Mouse (Mus musculus) C2C12 (cell line): ENCODE data around the gene Dclk3. TPM values are rescaled to one million over a fixed set of nuclear protein-coding genes. Genes with fewer than 3 reads are reported as not detected.

Experiments used
- H3K27me3 ChIP-seq: one replicate; pipeline ENCODE4 v1.6.1; 2011; ENCODE audit not compliant: control insufficient read depth, insufficient read depth, insufficient read length
- H3K36me3 ChIP-seq: one replicate; pipeline ENCODE4 v1.6.1; 2011; ENCODE audit not compliant: control insufficient read depth, insufficient read depth
- H3K4me3 ChIP-seq: one replicate; pipeline ENCODE4 v1.5.1; 2011; ENCODE audit warnings: mild to moderate bottlenecking, control low read depth; ENCODE audit not compliant: poor library complexity, insufficient read depth, severe bottlenecking
- H3K79me2 ChIP-seq: one replicate; pipeline ENCODE4 v1.6.1; 2011; ENCODE audit not compliant: control insufficient read depth, insufficient read depth
- H3K79me3 ChIP-seq: one replicate; pipeline ENCODE4 v1.6.1; 2011; ENCODE audit warnings: low read depth, control low read depth
- H3ac ChIP-seq: one replicate; pipeline ENCODE3; 2011; ENCODE audit warnings: low read depth; ENCODE audit not compliant: control insufficient read depth, insufficient read length
- CEBPB ChIP-seq: IDR thresholded peaks from one replicate; pipeline ENCODE4 v1.6.1; 2011; ENCODE audit warnings: low read depth, mild to moderate bottlenecking, control low read depth, moderate library complexity
- CTCF ChIP-seq: IDR thresholded peaks from one replicate; pipeline ENCODE4 v1.5.1; 2011; ENCODE audit not compliant: control insufficient read depth, insufficient read depth, insufficient read length
- FOSL1 ChIP-seq: IDR thresholded peaks from one replicate; pipeline ENCODE4 v1.8.0; 2011; ENCODE audit warnings: mild to moderate bottlenecking, low read length; ENCODE audit not compliant: poor library complexity, insufficient read depth, severe bottlenecking
- MAX ChIP-seq: IDR thresholded peaks from one replicate; pipeline ENCODE4 v1.6.1; 2011; ENCODE audit warnings: mild to moderate bottlenecking, control low read depth
- MYOD1 ChIP-seq: IDR thresholded peaks from one replicate; pipeline ENCODE4 v1.6.1; 2011; ENCODE audit warnings: low read depth; ENCODE audit not compliant: control insufficient read depth, insufficient read length
- MYOG ChIP-seq: IDR thresholded peaks from one replicate; pipeline ENCODE4 v1.6.1; 2011; ENCODE audit not compliant: control insufficient read depth, insufficient read length; ENCODE audit errors: extremely low read depth
- USF1 ChIP-seq: IDR thresholded peaks from one replicate; pipeline ENCODE4 v1.6.1; 2011; ENCODE audit warnings: low read depth, mild to moderate bottlenecking, control low read depth, moderate library complexity
- polyA plus RNA-seq: library from polyadenylated mRNA; unstranded; fragments of >200 nt; fragmentation: generic; extraction: Trizol; gene quantifications from one replicate; pipeline ENCODE4 v1.2.1, GENCODE M21; 2012; ENCODE audit warnings: missing spikeins

The Dclk3 gene
- polyA plus RNA-seq, 1 experiment = not detected

DNA sequence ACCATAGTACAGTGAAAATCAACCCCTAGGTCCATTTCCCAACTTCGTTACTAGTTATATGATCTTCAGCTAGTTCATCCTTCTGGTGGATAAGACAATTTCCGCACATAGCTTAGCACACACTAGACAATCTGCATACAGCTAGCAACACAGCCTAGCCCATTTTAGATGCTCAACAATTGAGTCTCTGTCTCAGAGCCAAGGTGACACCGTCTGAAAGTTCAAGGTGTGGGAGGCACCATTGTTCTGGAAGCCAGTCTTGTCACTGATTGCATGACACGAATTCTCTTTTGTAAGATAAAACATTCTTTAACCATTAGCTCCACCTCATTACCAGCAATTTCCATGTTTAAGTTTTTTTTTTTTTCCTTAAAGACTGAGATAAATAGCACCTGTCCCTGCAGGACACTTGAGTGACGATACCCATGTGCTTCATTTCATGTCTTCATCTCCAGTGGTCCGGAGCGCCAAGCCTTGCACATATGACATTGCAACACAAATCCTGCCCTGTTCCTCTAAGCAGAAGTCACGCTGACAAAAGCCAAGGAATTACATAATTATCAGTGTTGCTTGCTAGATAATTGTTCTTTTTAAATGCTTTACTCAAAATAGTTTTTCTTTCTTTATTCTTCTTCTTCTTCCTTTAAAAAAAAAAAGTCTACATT is 10.1 kb upstream of the Dclk3 start:
- H3K79me3 ChIP-seq = no peaks in the 10 kb centered on the region
- no peaks in the 10 kb centered on the region for H3K27me3 ChIP-seq
- H3ac ChIP-seq = no peak overlapping the region
- H3K36me3 ChIP-seq = no peaks in the 10 kb centered on the region
- no peaks in the 10 kb centered on the region for H3K79me2 ChIP-seq
- no peak overlapping the region for H3K4me3 ChIP-seq
- no peak for TF ChIP-seq MYOG
- TF ChIP-seq USF1 = no peak
- no peak for TF ChIP-seq CTCF
- no peak for TF ChIP-seq MYOD1
- TF ChIP-seq MAX = no peak
- no peak for TF ChIP-seq FOSL1
- no peak for TF ChIP-seq CEBPB

DNA sequence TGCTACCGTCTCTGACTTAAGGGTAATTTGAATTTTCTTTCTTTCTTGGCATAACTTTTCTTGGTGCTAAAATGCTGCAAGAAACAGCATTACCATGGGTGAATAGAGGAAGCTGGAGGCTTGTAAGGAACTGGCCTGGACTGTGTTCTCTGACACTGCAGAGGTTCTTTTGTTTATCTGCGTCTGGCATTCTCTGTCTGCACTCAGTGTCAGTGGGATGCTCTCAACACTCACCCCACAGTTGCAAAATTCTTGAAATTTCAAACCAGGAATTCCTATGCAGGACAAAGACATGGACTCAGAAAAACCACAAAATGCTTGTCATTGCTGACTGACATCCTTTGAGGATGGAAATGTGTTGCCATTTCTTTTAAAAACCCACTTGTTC is 9.5 kb upstream of the Dclk3 start:
- H3K4me3 ChIP-seq = no peak overlapping the region
- H3K79me2 ChIP-seq = no peaks in the 10 kb centered on the region
- no peak overlapping the region for H3ac ChIP-seq
- no peaks in the 10 kb centered on the region for H3K36me3 ChIP-seq
- H3K79me3 ChIP-seq = no peaks in the 10 kb centered on the region
- TF ChIP-seq CEBPB (no peak), USF1 (no peak)
- H3K27me3 ChIP-seq = no peaks in the 10 kb centered on the region

DNA sequence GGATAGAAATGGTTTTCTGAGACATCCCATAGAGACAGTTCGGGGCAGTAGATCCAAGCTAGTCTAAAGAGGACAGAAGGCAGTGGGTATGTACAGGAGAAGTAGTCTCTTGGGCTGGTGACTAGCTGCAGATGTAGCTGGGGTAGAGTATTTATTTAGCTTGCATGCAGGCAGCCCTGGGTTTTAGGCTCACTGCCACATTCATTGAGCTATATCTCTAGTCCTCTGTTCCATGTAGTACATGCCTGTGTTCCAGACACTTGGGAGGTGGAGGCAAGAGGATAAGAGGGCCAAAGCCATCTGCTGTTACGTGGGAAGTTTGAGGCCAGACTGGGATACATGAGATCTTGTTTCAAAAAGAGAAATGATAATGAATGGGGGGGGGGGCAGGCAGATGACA is 3.5 kb upstream of the Dclk3 start:
- Histone ChIP-seq H3K4me3 (no peak overlapping the region), H3K27me3 (peaks cover 6% of the 10 kb centered on the region), H3K79me3 (no peaks in the 10 kb centered on the region), H3ac (no peak overlapping the region), H3K79me2 (no peaks in the 10 kb centered on the region), H3K36me3 (no peaks in the 10 kb centered on the region)
- no peak for TF ChIP-seq MAX
- no peak for TF ChIP-seq MYOD1
- no peak for TF ChIP-seq MYOG
- TF ChIP-seq USF1 = no peak
- no peak for TF ChIP-seq CTCF
- no peak for TF ChIP-seq CEBPB
- no peak for TF ChIP-seq FOSL1

DNA sequence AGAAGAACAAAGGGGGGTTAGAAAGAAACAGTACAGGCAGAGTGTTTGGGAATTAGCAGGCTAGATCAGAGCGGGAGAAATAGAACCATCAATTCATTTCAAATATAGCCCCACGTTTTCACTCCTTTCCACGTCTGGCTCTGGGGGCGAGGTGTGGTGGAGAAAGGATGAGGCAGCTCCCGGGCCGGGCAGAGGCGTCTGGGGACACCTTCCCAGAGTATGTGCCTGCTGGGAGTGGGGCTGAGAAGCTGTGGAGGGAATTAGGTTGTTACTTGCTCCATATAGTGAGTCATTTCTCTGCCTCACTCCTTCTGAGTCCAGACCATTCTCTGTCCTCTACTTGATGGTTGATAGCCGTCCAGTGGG is 938 bp downstream of the Dclk3 start:
- H3K36me3 ChIP-seq = no peaks in the 10 kb centered on the region
- no peak overlapping the region for H3K4me3 ChIP-seq
- H3K79me3 ChIP-seq = no peaks in the 10 kb centered on the region
- TF ChIP-seq CTCF = no peak
- TF ChIP-seq FOSL1 = no peak
- no peak for TF ChIP-seq CEBPB
- no peak for TF ChIP-seq MYOG
- TF ChIP-seq USF1 = no peak
- TF ChIP-seq MYOD1 = no peak
- no peak for TF ChIP-seq MAX
- no peak overlapping the region for H3ac ChIP-seq
- no peaks in the 10 kb centered on the region for H3K79me2 ChIP-seq
- H3K27me3 ChIP-seq = peaks cover 10% of the 10 kb centered on the region

DNA sequence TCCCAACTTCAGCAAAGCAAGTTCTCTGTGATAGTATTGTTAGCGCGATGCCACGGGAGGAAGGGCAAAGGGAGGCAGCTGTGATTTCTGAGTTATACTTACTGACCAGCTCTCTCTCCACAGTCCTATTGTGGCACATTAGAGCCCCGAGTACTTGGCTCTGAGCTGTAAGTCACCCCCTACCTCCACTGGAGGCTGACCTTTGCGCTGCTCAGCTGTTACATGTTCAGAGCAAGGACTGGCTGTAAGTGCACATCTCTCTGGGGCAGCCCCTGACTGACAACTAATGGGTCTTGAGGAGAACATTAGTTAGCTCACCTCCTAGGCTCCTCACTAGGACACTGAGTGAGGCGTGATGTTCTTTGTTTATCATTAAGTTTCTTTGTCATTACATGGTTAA is 1.6 kb downstream of the Dclk3 start:
- Histone ChIP-seq H3K36me3 (no peaks in the 10 kb centered on the region), H3K79me3 (no peaks in the 10 kb centered on the region), H3K27me3 (peaks cover 13% of the 10 kb centered on the region), H3ac (no peak overlapping the region), H3K79me2 (no peaks in the 10 kb centered on the region), H3K4me3 (no peak overlapping the region)
- TF ChIP-seq MAX (no peak), FOSL1 (no peak)

DNA sequence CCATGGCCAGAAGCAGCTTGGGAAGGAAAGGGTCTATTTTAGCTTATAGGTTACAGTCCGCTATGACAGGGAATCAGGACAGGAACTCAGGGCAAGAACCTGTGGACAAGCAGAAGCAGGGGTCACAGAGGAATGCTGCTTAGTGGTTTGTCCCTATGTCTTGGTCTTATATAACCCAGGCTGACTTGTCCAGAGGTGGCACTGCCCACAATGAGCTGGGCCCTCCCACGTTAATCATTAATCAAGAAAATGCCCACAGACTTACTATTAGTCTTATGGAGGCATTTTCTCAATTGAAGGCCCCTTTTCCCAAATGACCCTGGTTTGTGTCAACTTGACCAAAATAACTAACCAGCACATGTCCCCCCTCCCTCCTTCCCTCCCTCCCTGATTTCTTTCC is 2.3 kb downstream of the Dclk3 start:
- Histone ChIP-seq H3K79me3 (no peaks in the 10 kb centered on the region), H3K79me2 (no peaks in the 10 kb centered on the region), H3K4me3 (no peak overlapping the region), H3K27me3 (peaks cover 13% of the 10 kb centered on the region), H3ac (no peak overlapping the region), H3K36me3 (no peaks in the 10 kb centered on the region)
- TF ChIP-seq MYOD1 = no peak
- TF ChIP-seq USF1 = no peak
- TF ChIP-seq MYOG = no peak
- TF ChIP-seq FOSL1 = no peak
